Mouse (Mus musculus) spleen, postnatal 4 days (tissue): ENCODE measurements around the gene Ldb2.

Experiments
- DNase-seq, 2 experiments: peaks; one replicate each; pipeline ENCODE4 v3.0.0; 2022; ENCODE audit warnings: low spot score in 2 of 2

Ldb2 gene

GRCm38 (mm10) chr5:44719872-44720271 is 79.6 kb downstream of the Ldb2 start:
- DNase-seq = no peak

GRCm38 (mm10) chr5:44714508-44714907 is 85.0 kb downstream of the Ldb2 start:
- DNase-seq = no peak

DNA sequence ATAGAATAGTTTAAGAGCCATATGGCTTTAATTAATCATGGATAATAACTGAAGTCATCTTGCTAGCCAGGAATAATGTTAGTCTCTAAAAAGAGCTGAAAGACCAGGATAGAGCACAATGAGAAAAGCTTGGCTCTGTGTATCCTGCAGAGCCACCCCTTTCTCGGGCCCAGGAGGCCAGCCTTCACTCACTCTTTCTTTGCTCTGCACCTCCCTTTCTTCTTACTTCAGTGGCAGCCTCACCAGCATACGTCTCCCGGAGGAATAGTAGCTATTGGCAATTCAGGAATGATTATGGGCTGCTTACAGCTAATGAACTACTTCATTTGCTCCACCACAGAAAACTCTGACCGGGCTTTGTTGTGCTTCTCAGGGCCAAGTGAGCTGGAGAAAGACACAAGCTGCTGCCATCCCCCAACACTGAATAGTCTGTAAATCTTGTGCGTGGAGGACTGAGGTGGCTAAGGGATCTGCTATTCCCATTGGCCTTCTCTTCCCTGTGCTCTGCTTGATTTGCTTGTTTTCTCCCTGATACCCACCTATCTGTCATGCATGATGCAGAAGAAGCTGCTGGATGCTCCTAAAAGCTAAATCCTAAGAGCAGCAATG is 86.2 kb downstream of the Ldb2 start:
- DNase-seq = no peak

- no peak for DNase-seq
These were observed 88.3 kb downstream of the Ldb2 start for GRCm38 (mm10) chr5:44711211-44711610.

DNA sequence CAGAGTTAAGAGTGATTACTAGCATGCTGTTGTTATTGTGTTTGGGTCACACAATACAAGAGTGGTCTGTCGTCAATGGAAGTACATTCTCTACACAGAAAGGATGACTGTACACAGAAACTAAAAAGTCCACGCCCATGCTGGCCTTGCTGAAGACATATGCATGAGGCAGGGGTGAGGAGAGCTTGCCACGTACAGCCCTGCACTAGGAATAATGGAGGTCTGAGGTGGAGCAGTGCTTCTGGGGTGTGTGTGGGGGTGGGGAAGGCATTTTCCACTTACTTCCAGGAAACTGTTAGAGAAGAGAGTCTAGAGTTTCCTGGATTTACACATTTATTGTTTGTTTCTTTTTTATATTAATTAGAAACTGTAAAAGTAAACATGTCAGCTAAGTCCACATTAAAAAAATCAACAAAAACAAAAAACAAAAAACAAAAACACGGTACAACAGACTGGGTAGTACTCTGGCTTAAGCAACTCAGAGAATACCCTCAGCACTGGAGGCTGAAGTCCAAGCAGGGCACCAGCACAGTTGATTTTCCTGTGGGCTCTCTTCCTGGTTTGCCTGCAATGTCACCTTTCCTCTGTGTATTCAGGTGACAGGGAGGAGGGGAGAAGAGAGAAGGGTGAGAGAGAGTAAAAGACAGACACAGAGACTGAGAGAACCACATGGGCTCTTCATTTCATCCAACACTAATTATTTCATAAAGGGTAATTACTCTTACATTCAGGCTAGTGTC is 89.2 kb downstream of the Ldb2 start:
- no peak for DNase-seq

- DNase-seq = no peak
These were observed 90.2 kb downstream of the Ldb2 start for GRCm38 (mm10) chr5:44709276-44709675.

DNA sequence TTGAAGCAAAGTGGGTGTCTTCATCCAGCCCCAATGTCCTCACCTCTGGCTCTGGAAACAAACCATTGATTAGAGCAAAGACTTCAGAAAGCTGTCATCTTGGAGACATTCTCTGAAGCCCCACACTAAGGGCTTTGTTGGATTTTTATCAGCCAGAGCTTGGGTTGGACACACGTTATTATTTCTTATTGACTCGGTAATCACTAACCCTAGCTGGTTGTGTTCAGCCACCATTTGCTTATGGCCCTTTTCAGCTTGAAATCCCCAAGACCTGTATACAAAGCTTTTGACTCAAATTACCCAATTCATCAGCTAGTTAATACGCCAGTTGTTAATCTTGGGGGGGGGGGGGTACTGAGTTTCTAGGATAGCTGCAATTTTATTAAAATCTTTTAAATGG is 91.5 kb downstream of the Ldb2 start:
- no peak for DNase-seq

DNA sequence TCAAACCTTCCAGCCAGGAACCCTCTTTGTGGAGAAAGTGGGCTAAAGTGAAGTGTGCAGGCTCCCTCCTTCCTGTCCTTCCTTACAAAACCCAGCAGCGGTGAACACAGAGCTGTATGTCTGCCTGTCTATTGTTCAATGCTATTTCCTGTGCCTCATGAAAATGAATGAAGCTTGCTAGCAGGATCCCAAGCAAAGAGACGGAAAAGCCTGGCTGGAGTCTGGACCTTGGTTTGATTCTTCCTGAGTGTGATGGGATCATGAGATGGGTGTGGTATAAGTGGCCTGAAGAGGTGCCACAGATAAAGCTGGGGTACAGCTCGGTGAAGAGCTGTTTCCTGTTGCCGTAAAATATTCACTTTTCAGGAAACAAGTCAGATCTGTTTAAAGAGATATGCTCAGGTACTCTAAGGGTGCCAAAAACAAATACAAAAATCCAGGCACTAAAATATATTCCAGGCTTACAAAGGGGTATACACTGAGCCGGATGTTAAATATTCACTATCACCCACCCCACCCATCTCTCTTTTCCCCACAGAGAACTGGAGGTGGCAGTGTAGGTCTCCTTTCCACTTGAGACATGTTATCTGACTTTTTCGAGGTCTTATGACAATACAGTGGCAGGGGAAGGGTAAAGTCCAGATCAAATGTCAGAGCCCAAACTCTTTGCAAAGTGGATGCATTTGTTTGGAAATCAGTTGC is 92.3 kb downstream of the Ldb2 start:
- no peak for DNase-seq

- DNase-seq = no peak
These were observed 101.5 kb downstream of the Ldb2 start for GRCm38 (mm10) chr5:44697993-44698392.

- no peak for DNase-seq
These were observed 102.9 kb downstream of the Ldb2 start for GRCm38 (mm10) chr5:44696548-44696947.

DNA sequence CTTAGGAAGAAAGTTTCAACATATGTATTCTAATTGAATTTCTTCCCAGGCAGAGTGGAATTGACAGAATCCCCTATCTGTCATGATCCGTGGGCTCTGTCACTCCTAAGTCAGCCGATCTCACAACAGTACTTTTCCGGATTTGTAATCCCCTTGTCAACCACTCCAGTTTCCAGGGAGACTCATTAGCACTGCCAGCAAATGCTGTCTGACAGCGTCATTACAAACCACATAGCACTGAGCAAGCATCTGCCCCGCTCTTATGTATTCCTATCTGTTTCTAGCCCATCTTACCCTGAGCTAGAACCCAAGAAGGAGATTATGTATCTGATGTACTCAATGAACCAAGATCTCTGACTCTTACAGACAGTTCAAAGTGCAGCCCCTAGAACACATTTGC is 105.8 kb downstream of the Ldb2 start:
- DNase-seq = no peak

- no peak for DNase-seq
These were observed 113.1 kb downstream of the Ldb2 start for GRCm38 (mm10) chr5:44686344-44686743.

DNA sequence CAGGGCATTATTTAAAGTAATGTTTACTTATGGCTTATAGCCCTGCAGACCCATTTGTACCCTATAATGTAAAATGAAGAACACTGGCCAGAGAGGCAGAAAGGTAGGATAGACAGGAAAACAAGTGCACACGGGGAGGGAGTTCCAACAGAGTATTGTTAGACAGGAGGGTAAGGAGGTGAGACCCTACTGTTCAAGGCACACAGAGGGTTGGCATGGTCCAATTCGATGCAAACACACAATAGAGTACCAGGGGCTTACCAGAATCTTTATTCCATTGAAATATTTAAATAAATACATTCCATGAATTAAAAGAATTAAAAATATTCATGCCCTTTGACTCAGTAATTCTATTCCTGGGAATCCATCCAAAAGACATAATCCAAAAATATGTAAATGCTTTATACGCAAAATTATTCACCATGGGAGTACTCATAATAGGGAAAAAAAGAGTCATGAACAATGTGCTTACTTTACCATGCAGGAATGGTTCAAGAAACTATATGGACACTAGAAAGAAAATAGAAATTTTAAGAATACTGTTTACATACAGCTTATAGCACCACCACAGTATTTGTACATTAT is 118.3 kb downstream of the Ldb2 start:
- no peak for DNase-seq

- no peak for DNase-seq
These were observed 121.7 kb downstream of the Ldb2 start for GRCm38 (mm10) chr5:44677814-44678213.

- no peak for DNase-seq
These were observed 123.2 kb downstream of the Ldb2 start for GRCm38 (mm10) chr5:44676145-44676754.

GRCm38 (mm10) chr5:44670336-44670735 is 129.1 kb downstream of the Ldb2 start:
- DNase-seq = no peak

- no peak for DNase-seq
These were observed 131.6 kb downstream of the Ldb2 start for GRCm38 (mm10) chr5:44667907-44668306.

DNA sequence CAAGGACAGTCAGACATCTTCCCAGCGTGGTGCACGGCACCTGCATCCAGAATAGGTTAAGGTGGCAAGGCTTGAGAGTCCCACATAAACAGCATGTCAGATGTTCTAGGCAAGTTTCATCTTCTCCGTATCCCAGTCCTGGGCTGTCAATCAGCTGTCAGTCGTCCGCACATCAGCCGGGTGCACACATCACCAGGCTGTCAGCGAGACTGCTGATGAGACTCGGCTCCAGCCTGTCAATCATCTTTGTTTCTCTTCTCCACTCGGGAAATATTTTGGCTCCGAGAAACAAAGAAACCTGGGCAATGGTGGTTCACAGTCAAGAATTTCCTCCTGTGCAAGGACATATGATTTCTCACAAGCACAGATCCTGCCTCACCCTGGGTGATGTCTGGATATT is 132.1 kb downstream of the Ldb2 start:
- no peak for DNase-seq

GRCm38 (mm10) chr5:44659651-44660050 is 139.8 kb downstream of the Ldb2 start:
- no peak for DNase-seq

- no peak for DNase-seq
These were observed 142.8 kb downstream of the Ldb2 start for GRCm38 (mm10) chr5:44656707-44657106.

- DNase-seq = no peak
These were observed 145.1 kb downstream of the Ldb2 start for GRCm38 (mm10) chr5:44654403-44654802.

DNA sequence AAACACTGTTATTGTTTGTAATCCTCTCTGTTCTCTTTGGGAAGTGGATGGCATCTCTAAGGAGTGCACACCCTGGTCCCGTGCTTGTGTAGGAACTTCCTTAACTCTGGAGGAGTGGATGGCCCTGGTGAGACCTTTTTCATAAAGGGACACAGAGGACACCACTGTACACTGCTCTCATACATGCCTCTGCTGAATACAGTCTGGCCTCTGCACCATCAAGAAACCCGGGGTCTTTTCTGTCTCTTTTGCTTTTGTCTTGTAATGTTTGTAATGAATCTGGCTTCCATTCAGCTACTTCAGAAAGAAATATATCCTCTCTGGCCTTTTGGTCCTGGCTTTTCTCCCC is 152.7 kb downstream of the Ldb2 start:
- DNase-seq = no peak
